Mouse (Mus musculus) MEL (cell line): ENCODE measurements around the gene Fhit. TPM values are rescaled to one million over a fixed set of nuclear protein-coding genes. Genes with fewer than 3 reads are reported as not detected.

ENCODE experiments used
- DNase-seq: peaks from one replicate; pipeline ENCODE4 v3.0.0; 2011; ENCODE audit warnings: low read depth, low spot score
- H3K27ac ChIP-seq: 2 replicates; pipeline ENCODE4 v1.5.1; 2012; ENCODE audit warnings: low read depth, mild to moderate bottlenecking, control low read depth, low read length, moderate library complexity; ENCODE audit not compliant: control insufficient read depth
- H3K27me3 ChIP-seq, 2 experiments: fragments of 150-350 bp in 1 of 2; sonication (generic) in 1 of 2; 2 replicates each; pipeline ENCODE4 v1.6.1; 2012; ENCODE audit warnings: low read length in 2 of 2, mild to moderate bottlenecking in 2 of 2, improper control_type of control experiment in 1 of 2, moderate library complexity in 1 of 2; ENCODE audit not compliant: insufficient read depth in 2 of 2, control insufficient read depth in 1 of 2
- H3K36me3 ChIP-seq, 2 experiments: 2 replicates each; pipeline ENCODE4 v1.6.1; 2012 to 2014; ENCODE audit warnings: low read length in 2 of 2, improper control_type of control experiment in 1 of 2, inconsistent platforms in 1 of 2, mild to moderate bottlenecking in 1 of 2; ENCODE audit not compliant: insufficient read depth in 2 of 2, control insufficient read depth in 1 of 2
- H3K4me1 ChIP-seq, 2 experiments: fragments of 150-350 bp in 1 of 2; sonication (generic) in 1 of 2; 2 replicates each; pipeline ENCODE4 v1.6.1; 2012; ENCODE audit warnings: low read length in 2 of 2, improper control_type of control experiment in 1 of 2, mild to moderate bottlenecking in 1 of 2; ENCODE audit not compliant: insufficient read depth in 2 of 2, control insufficient read depth in 1 of 2
- H3K4me3 ChIP-seq, 2 experiments: fragments of 150-350 bp in 1 of 2; sonication (generic) in 1 of 2; 2 replicates each; pipeline ENCODE4 v1.5.1; 2012; ENCODE audit warnings: low read depth in 2 of 2, low read length in 2 of 2, mild to moderate bottlenecking in 2 of 2, moderate library complexity in 2 of 2, control low read depth in 1 of 2, improper control_type of control experiment in 1 of 2; ENCODE audit not compliant: control insufficient read depth in 1 of 2, insufficient read depth in 1 of 2
- H3K79me2 ChIP-seq: 2 replicates; pipeline ENCODE4 v1.6.1; 2012; ENCODE audit warnings: mild to moderate bottlenecking, low read length, moderate library complexity; ENCODE audit not compliant: control insufficient read depth, poor library complexity, insufficient read depth
- H3K9ac ChIP-seq: 2 replicates; pipeline ENCODE4 v1.6.1; 2012; ENCODE audit warnings: low read depth, mild to moderate bottlenecking, control low read depth, low read length, moderate library complexity; ENCODE audit not compliant: control insufficient read depth, poor library complexity, severe bottlenecking
- H3K9me3 ChIP-seq: fragments of 150-350 bp; sonication (generic); replicated peaks from 2 replicates; pipeline ENCODE4 v1.6.1; 2012; ENCODE audit warnings: mild to moderate bottlenecking, low read length, improper control_type of control experiment, moderate library complexity; ENCODE audit not compliant: insufficient read depth
- CHD1 ChIP-seq: IDR thresholded peaks from 2 replicates; pipeline ENCODE4 v1.6.1; 2012; ENCODE audit warnings: low read depth, mild to moderate bottlenecking, inconsistent platforms, low read length, improper control_type of control experiment
- CHD2 ChIP-seq: IDR thresholded peaks from 2 replicates; pipeline ENCODE4 v1.6.1; 2011; ENCODE audit warnings: low read length, improper control_type of control experiment
- E2F4 ChIP-seq: IDR thresholded peaks from 2 replicates; pipeline ENCODE4 v1.6.1; 2011; ENCODE audit warnings: low read depth, low read length, improper control_type of control experiment, borderline replicate concordance
- EP300 ChIP-seq, 2 experiments: IDR thresholded peaks; 2 replicates each; pipeline ENCODE4 v1.6.1; 2011; ENCODE audit warnings: improper control_type of control experiment in 2 of 2, low read length in 2 of 2, low read depth in 1 of 2, mild to moderate bottlenecking in 1 of 2
- GABPA ChIP-seq: IDR thresholded peaks from 2 replicates; pipeline ENCODE4 v1.6.1; 2012; ENCODE audit warnings: low read depth, mild to moderate bottlenecking, inconsistent platforms, low read length, improper control_type of control experiment, moderate library complexity
- GATA1 ChIP-seq: IDR thresholded peaks from 2 replicates; pipeline ENCODE4 v1.6.1; 2011; ENCODE audit warnings: low read depth, low read length, improper control_type of control experiment
- HCFC1 ChIP-seq: IDR thresholded peaks from 2 replicates; pipeline ENCODE4 v1.6.1; 2012; ENCODE audit warnings: low read depth, mild to moderate bottlenecking, inconsistent platforms, low read length, improper control_type of control experiment, moderate library complexity
- JUND ChIP-seq: IDR thresholded peaks from 2 replicates; pipeline ENCODE4 v1.6.1; 2011; ENCODE audit warnings: low read depth, mild to moderate bottlenecking, improper control_type of control experiment, low read length
- MAFK ChIP-seq: IDR thresholded peaks from 2 replicates; pipeline ENCODE4 v1.6.1; 2011; ENCODE audit warnings: low read depth, mild to moderate bottlenecking, low read length, improper control_type of control experiment, borderline replicate concordance
- MAX ChIP-seq: IDR thresholded peaks from 2 replicates; pipeline ENCODE4 v1.6.1; 2011; ENCODE audit warnings: low read length, improper control_type of control experiment
- MXI1 ChIP-seq: IDR thresholded peaks from 2 replicates; pipeline ENCODE4 v1.6.1; 2011; ENCODE audit warnings: mild to moderate bottlenecking, low read depth, low read length, improper control_type of control experiment
- MYB ChIP-seq: IDR thresholded peaks from 2 replicates; pipeline ENCODE4 v1.6.1; 2011; ENCODE audit warnings: mild to moderate bottlenecking, low read depth, low read length, improper control_type of control experiment
- MYC ChIP-seq: IDR thresholded peaks from 2 replicates; pipeline ENCODE4 v1.6.1; 2011; ENCODE audit warnings: low read depth, mild to moderate bottlenecking, low read length, improper control_type of control experiment, moderate library complexity
- NELFE ChIP-seq: IDR thresholded peaks from 2 replicates; pipeline ENCODE4 v1.6.1; 2011; ENCODE audit warnings: low read depth, low read length, improper control_type of control experiment
- POLR2A ChIP-seq, 2 experiments: IDR thresholded peaks; 2 replicates each; pipeline ENCODE4 v1.6.1; 2011 to 2012; ENCODE audit warnings: low read length in 2 of 2, mild to moderate bottlenecking in 2 of 2, control low read depth in 1 of 2, improper control_type of control experiment in 1 of 2, low read depth in 1 of 2, moderate library complexity in 1 of 2; ENCODE audit not compliant: control insufficient read depth in 1 of 2, insufficient read depth in 1 of 2, poor library complexity in 1 of 2
- POLR2AphosphoS2 ChIP-seq: IDR thresholded peaks from 2 replicates; pipeline ENCODE4 v1.6.1; 2011; ENCODE audit warnings: low read length, improper control_type of control experiment
- POLR2AphosphoS5 ChIP-seq: IDR thresholded peaks from 2 replicates; pipeline ENCODE4 v1.6.1; 2012; ENCODE audit warnings: low read depth, borderline replicate concordance, mild to moderate bottlenecking, inconsistent platforms, low read length, moderate library complexity, mixed read lengths
- RAD21 ChIP-seq: IDR thresholded peaks from 2 replicates; pipeline ENCODE4 v1.6.1; 2011; ENCODE audit warnings: mild to moderate bottlenecking, low read depth, low read length, improper control_type of control experiment
- RCOR1 ChIP-seq: IDR thresholded peaks from 2 replicates; pipeline ENCODE4 v1.6.1; 2012; ENCODE audit warnings: low read depth, mild to moderate bottlenecking, inconsistent platforms, low read length, improper control_type of control experiment
- SIN3A ChIP-seq: IDR thresholded peaks from 2 replicates; pipeline ENCODE4 v1.6.1; 2012; ENCODE audit warnings: low read length, improper control_type of control experiment, inconsistent platforms
- SMC3 ChIP-seq: IDR thresholded peaks from 2 replicates; pipeline ENCODE4 v1.6.1; 2011; ENCODE audit warnings: low read depth, low read length, improper control_type of control experiment
- TAL1 ChIP-seq: IDR thresholded peaks from 2 replicates; pipeline ENCODE4 v1.6.1; 2012; ENCODE audit warnings: mild to moderate bottlenecking, inconsistent platforms, low read length, moderate library complexity, mixed read lengths
- TBP ChIP-seq: IDR thresholded peaks from 2 replicates; pipeline ENCODE4 v1.8.0; 2011; ENCODE audit warnings: low read depth, low read length, improper control_type of control experiment
- TCF12 ChIP-seq: IDR thresholded peaks from 2 replicates; pipeline ENCODE4 v1.6.1; 2014; ENCODE audit warnings: low read depth, mild to moderate bottlenecking, inconsistent platforms, low read length, improper control_type of control experiment, moderate library complexity
- USF1 ChIP-seq: IDR thresholded peaks from 2 replicates; pipeline ENCODE4 v1.6.1; 2014; ENCODE audit warnings: low read depth, mild to moderate bottlenecking, inconsistent platforms, low read length, improper control_type of control experiment, moderate library complexity
- USF2 ChIP-seq, 2 experiments: IDR thresholded peaks; 2 replicates each; pipeline ENCODE4 v1.6.1; 2011 to 2012; ENCODE audit warnings: improper control_type of control experiment in 2 of 2, low read length in 2 of 2, borderline replicate concordance in 1 of 2, inconsistent platforms in 1 of 2, low read depth in 1 of 2, mild to moderate bottlenecking in 1 of 2; ENCODE audit not compliant: insufficient read depth in 1 of 2
- ZKSCAN1 ChIP-seq: IDR thresholded peaks from 2 replicates; pipeline ENCODE4 v1.6.1; 2012; ENCODE audit warnings: low read depth, mild to moderate bottlenecking, inconsistent platforms, low read length, improper control_type of control experiment, moderate library complexity
- ZMIZ1 ChIP-seq: IDR thresholded peaks from 2 replicates; pipeline ENCODE4 v1.6.1; 2012; ENCODE audit warnings: low read depth, mild to moderate bottlenecking, inconsistent platforms, low read length, improper control_type of control experiment, moderate library complexity
- polyA plus RNA-seq, 2 experiments: library from polyadenylated mRNA; stranded (reverse) in 1 of 2; unstranded in 1 of 2; fragments of >175 nt in 1 of 2; fragments of >200 nt in 1 of 2; gene quantifications; 2 replicates each; pipeline versions ENCODE4 v1.2.1 to v1.2.4; 2012; ENCODE audit warnings: low replicate concordance in 2 of 2, low read depth in 1 of 2; ENCODE audit not compliant: insufficient read length in 2 of 2, insufficient read depth in 1 of 2, missing spikeins in 1 of 2
- total RNA-seq: library from RNA; depleted of rRNA; stranded (reverse); fragments of 300-350 nt; gene quantifications from 2 replicates; pipeline ENCODE4 v1.2.3, GENCODE M21; 2012; rRNA removed

Fhit gene
- 0.77 and 0.98 TPM in 2 replicates for total RNA-seq
- 1 to 10 TPM in 1 of 2 experiments, not detected in 1; 1.3 TPM for polyA plus RNA-seq

- Histone ChIP-seq H3K9me3 (no peaks in the 10 kb centered on the region), H3K79me2 (no peaks in the 10 kb centered on the region), H3K27ac (no peak within 1 kb of the TSS), H3K4me1 (no peaks in the 10 kb centered on the region), H3K9ac (no peak within 1 kb of the TSS), H3K27me3 (no peaks in the 10 kb centered on the region), H3K4me3 (no peak within 1 kb of the TSS), H3K36me3 (no peaks in the 10 kb centered on the region)
- TF ChIP-seq ZMIZ1 = no peak
- no peak for TF ChIP-seq GATA1
- TF ChIP-seq MXI1 = no peak
- TF ChIP-seq E2F4 = no peak
- no peak for TF ChIP-seq MYC
- no peak for TF ChIP-seq CHD1
- no peak for TF ChIP-seq NELFE
- no peak for TF ChIP-seq RCOR1
- TF ChIP-seq TCF12 = no peak
- no peak for TF ChIP-seq HCFC1
- TF ChIP-seq POLR2AphosphoS5 = no peak
- TF ChIP-seq MAX = no peak
- TF ChIP-seq SMC3 = no peak
- DNase-seq = no peak
Observed at GRCm38 (mm10) chr14:11161751-11162231, at the start of gene Fhit. Gene Fhit (minus strand): TSS chr14:11162035.

GRCm38 (mm10) chr14:11206786-11207185, 45.0 kb upstream of the Fhit start:
- H3K9ac ChIP-seq = no peak overlapping the region
- H3K9me3 ChIP-seq = no peaks in the 10 kb centered on the region
- DNase-seq = no peak
- H3K36me3 ChIP-seq = no peaks in the 10 kb centered on the region
- no peaks in the 10 kb centered on the region for H3K79me2 ChIP-seq
- H3K27ac ChIP-seq = no peak overlapping the region
- TF ChIP-seq USF2 (IDR thresholded peaks at IDR 0.05; ENCODE audit: borderline replicate concordance in 1 of 2, insufficient read depth in 1 of 2, low read depth in 1 of 2, low read length in 2 of 2) (no peak), RAD21 (no peak), TAL1 (no peak), MYB (no peak), MXI1 (no peak), E2F4 (no peak), POLR2A (IDR thresholded peaks at IDR 0.05; ENCODE audit: control insufficient read depth in 1 of 2, insufficient read depth in 1 of 2, low read depth in 1 of 2, low read length in 2 of 2, poor library complexity in 1 of 2) (no peak), MAFK (no peak), CHD2 (no peak), GABPA (no peak), POLR2AphosphoS2 (no peak), SMC3 (no peak), JUND (no peak), ZMIZ1 (no peak), SIN3A (no peak), TBP (no peak), ZKSCAN1 (no peak), MAX (no peak), USF1 (no peak), EP300 (IDR thresholded peaks at IDR 0.05; ENCODE audit: low read depth in 1 of 2, low read length in 2 of 2) (no peak)
- H3K27me3 ChIP-seq = no peaks in the 10 kb centered on the region
- H3K4me1 ChIP-seq = no peaks in the 10 kb centered on the region
- H3K4me3 ChIP-seq = no peak overlapping the region
